Mouse (Mus musculus) midbrain, embryonic 11.5 days (tissue): ENCODE measurements around the gene Epha10. TPM values are rescaled to one million over a fixed set of nuclear protein-coding genes. Genes with fewer than 3 reads are reported as not detected.

Experiments used
- ATAC-seq: fragments of 200-750 bp; cut with Nextera tagmentation; 2 replicates; pipeline ENCODE4 v1.8.0; 2017; ENCODE audit warnings: moderate TSS enrichment, moderate library complexity; ENCODE audit not compliant: low FRiP score
- DNase-seq: peaks from one replicate; pipeline ENCODE4 v3.0.0; 2015; ENCODE audit warnings: low spot score; ENCODE audit errors: missing footprints
- H3K27ac ChIP-seq: fragments of 300-500 bp; sonication (generic); 2 replicates; pipeline ENCODE4 v1.5.1; 2014; ENCODE audit warnings: low read depth, low read length
- H3K27me3 ChIP-seq: fragments of 300-500 bp; sonication (generic); 2 replicates; pipeline ENCODE4 v1.6.1; 2014; ENCODE audit warnings: mild to moderate bottlenecking, low read length, moderate library complexity, mixed read lengths; ENCODE audit not compliant: control insufficient read depth, insufficient read depth
- H3K36me3 ChIP-seq: fragments of 300-500 bp; sonication (generic); 2 replicates; pipeline ENCODE4 v1.6.1; 2014; ENCODE audit warnings: mild to moderate bottlenecking, low read length, moderate library complexity, mixed read lengths; ENCODE audit not compliant: control insufficient read depth, insufficient read depth
- H3K4me1 ChIP-seq: fragments of 300-500 bp; sonication (generic); 2 replicates; pipeline ENCODE4 v1.6.1; 2014; ENCODE audit warnings: low read length; ENCODE audit not compliant: control insufficient read depth, insufficient read depth
- H3K4me2 ChIP-seq: fragments of 300-500 bp; sonication (generic); 2 replicates; pipeline ENCODE4 v1.6.1; 2014; ENCODE audit warnings: mild to moderate bottlenecking, moderate library complexity
- H3K4me3 ChIP-seq: fragments of 300-500 bp; sonication (generic); 2 replicates; pipeline ENCODE4 v1.5.1; 2014; ENCODE audit warnings: low read depth, low read length
- H3K9ac ChIP-seq: fragments of 300-500 bp; sonication (generic); 2 replicates; pipeline ENCODE4 v1.6.1; 2014; ENCODE audit warnings: low read length
- H3K9me3 ChIP-seq: fragments of 300-500 bp; sonication (generic); 2 replicates; pipeline ENCODE4 v1.6.1; 2016; ENCODE audit warnings: low read length; ENCODE audit not compliant: control insufficient read depth
- WGBS: fragments of 180-500 bp; shearing (Covaris S2); extraction: QIAGEN DNeasy Blood & Tissue Kit; methylation state at CpG from one replicate; pipeline ENCODE4 v1.1.7; 2014; 5-methylcytosine and 5-hydroxymethylcytosine counted together
- polyA plus RNA-seq: library from polyadenylated mRNA; unstranded; fragments of >200 nt; fragmentation: Nextera tagmentation; extraction: Ambion mirVana; gene quantifications from 2 replicates; pipeline ENCODE4 v1.2.1, GENCODE M21; 2014

Epha10 gene
- 4.6 and 4.7 TPM in 2 replicates for polyA plus RNA-seq

- H3K4me2 ChIP-seq, result peak within 1 kb of the TSS; percentile 66
- no peaks in the 10 kb centered on the region for H3K9me3 ChIP-seq
- ATAC-seq, result no peak
- H3K27ac ChIP-seq, result peak within 1 kb of the TSS; percentile 22; the same call in 1 of the 2 replicates
- peak within 1 kb of the TSS; percentile 50; the same call in 1 of the 2 replicates for H3K9ac ChIP-seq
- peak within 1 kb of the TSS; percentile 34 for H3K4me3 ChIP-seq
- peaks cover 23% of the 10 kb centered on the region for H3K4me1 ChIP-seq
- H3K36me3 ChIP-seq, result no peaks in the 10 kb centered on the region
- no peak for DNase-seq
- WGBS, result 2% methylated on average over 11 of the region's 11 CpGs
- H3K27me3 ChIP-seq, result peaks cover 14% of the 10 kb centered on the region; the same call in 1 of the 2 replicates
Measured at GRCm38 (mm10) chr4:124880599-124880998, at the start of gene Epha10. Gene Epha10, plus strand, starts transcription at chr4:124880899.

- no peak overlapping the region for H3K4me2 ChIP-seq
- no peaks in the 10 kb centered on the region for H3K9me3 ChIP-seq
- no peak overlapping the region for H3K9ac ChIP-seq
- H3K36me3 ChIP-seq, result peaks cover 6% of the 10 kb centered on the region; the same call in 1 of the 2 replicates
- no peak overlapping the region for H3K4me3 ChIP-seq
- no peak overlapping the region for H3K27ac ChIP-seq
- WGBS, result 94% methylated on average over 10 of the region's 10 CpGs
- H3K27me3 ChIP-seq, result no peaks in the 10 kb centered on the region
- no peak for DNase-seq
- no peaks in the 10 kb centered on the region for H3K4me1 ChIP-seq
- ATAC-seq, result no peak
Measured at GRCm38 (mm10) chr4:124832796-124833195, 47.9 kb upstream of the Epha10 start.

- peaks cover 12% of the 10 kb centered on the region for H3K36me3 ChIP-seq
- no peaks in the 10 kb centered on the region; the same call in 1 of the 2 replicates for H3K9me3 ChIP-seq
- no peak overlapping the region for H3K4me3 ChIP-seq
- DNase-seq, result no peak
- no peaks in the 10 kb centered on the region for H3K4me1 ChIP-seq
- no peak overlapping the region for H3K9ac ChIP-seq
- ATAC-seq, result no peak
- H3K27me3 ChIP-seq, result no peaks in the 10 kb centered on the region
- WGBS, result 92% methylated on average over 14 of the region's 14 CpGs
- H3K4me2 ChIP-seq, result no peak overlapping the region
- H3K27ac ChIP-seq, result no peak overlapping the region
Measured at GRCm38 (mm10) chr4:124838035-124838700, 42.5 kb upstream of the Epha10 start.

- WGBS, result 97% methylated on average over 1 of the region's 1 CpGs
- no peak overlapping the region for H3K4me3 ChIP-seq
- H3K27ac ChIP-seq, result no peak overlapping the region
- no peaks in the 10 kb centered on the region for H3K27me3 ChIP-seq
- H3K36me3 ChIP-seq, result peaks cover 12% of the 10 kb centered on the region
- ATAC-seq (no peak), DNase-seq (no peak)
- no peaks in the 10 kb centered on the region; the same call in 1 of the 2 replicates for H3K9me3 ChIP-seq
- H3K4me2 ChIP-seq, result no peak overlapping the region
- H3K4me1 ChIP-seq, result no peaks in the 10 kb centered on the region
- H3K9ac ChIP-seq, result no peak overlapping the region
Measured at GRCm38 (mm10) chr4:124840998-124841397, 39.7 kb upstream of the Epha10 start.

GRCm38 (mm10) chr4:124843493-124843892 is 37.2 kb upstream of the Epha10 start:
- Histone ChIP-seq H3K27me3 (no peaks in the 10 kb centered on the region), H3K36me3 (peaks cover 8% of the 10 kb centered on the region), H3K4me2 (no peak overlapping the region), H3K27ac (no peak overlapping the region), H3K9ac (no peak overlapping the region), H3K4me3 (no peak overlapping the region), H3K4me1 (no peaks in the 10 kb centered on the region; the same call in 1 of the 2 replicates), H3K9me3 (no peaks in the 10 kb centered on the region; the same call in 1 of the 2 replicates)
- WGBS, result 52% methylated on average over 11 of the region's 11 CpGs
- DNase-seq, result peak; percentile 85
- ATAC-seq, result peak; percentile 62; the same call in 1 of the 2 replicates

GRCm38 (mm10) chr4:124847573-124847972 is 33.1 kb upstream of the Epha10 start:
- no peak overlapping the region for H3K27ac ChIP-seq
- no peak overlapping the region for H3K4me2 ChIP-seq

GRCm38 (mm10) chr4:124849631-124850260 is 31.0 kb upstream of the Epha10 start:
- peak overlapping the region; percentile 55 for H3K4me2 ChIP-seq
- peak overlapping the region; percentile 99 for H3K4me3 ChIP-seq
- WGBS, result 2% methylated on average over 24 of the region's 24 CpGs
- H3K4me1 ChIP-seq, result peaks cover 15% of the 10 kb centered on the region
- no peak for DNase-seq
- H3K9ac ChIP-seq, result peak overlapping the region; percentile 63
- H3K9me3 ChIP-seq, result no peaks in the 10 kb centered on the region
- ATAC-seq, result peak; percentile 19
- H3K27ac ChIP-seq, result peak overlapping the region; percentile 80
- peaks cover 4% of the 10 kb centered on the region for H3K36me3 ChIP-seq
- no peaks in the 10 kb centered on the region for H3K27me3 ChIP-seq

More at GRCm38 (mm10) chr4:124847573-124847972, 33.1 kb upstream of the Epha10 start:
- Histone ChIP-seq H3K9me3 (no peaks in the 10 kb centered on the region), H3K36me3 (0 out of 2 replicates have a peak, but pooled peaks cover 2% of the 10 kb centered on the region), H3K4me1 (peaks cover 14% of the 10 kb centered on the region), H3K4me3 (no peak overlapping the region), H3K9ac (no peak overlapping the region), H3K27me3 (no peaks in the 10 kb centered on the region)
- ATAC-seq (no peak), DNase-seq (peak; percentile 99)
- 4% methylated on average over 8 of the region's 8 CpGs for WGBS

- no peaks in the 10 kb centered on the region for H3K27me3 ChIP-seq
- WGBS, result under 1% methylated on average over 55 of the region's 90 CpGs
- peak within 1 kb of the TSS; percentile 55 for H3K4me2 ChIP-seq
- H3K4me1 ChIP-seq, result peaks cover 15% of the 10 kb centered on the region
- DNase-seq, result peak; percentile 99
- no peaks in the 10 kb centered on the region for H3K9me3 ChIP-seq
- H3K9ac ChIP-seq, result peak within 1 kb of the TSS; percentile 63
- H3K27ac ChIP-seq, result peak within 1 kb of the TSS; percentile 80
- peaks cover 7% of the 10 kb centered on the region for H3K36me3 ChIP-seq
- peak; percentile 93 for ATAC-seq
- H3K4me3 ChIP-seq, result peak within 1 kb of the TSS; percentile 99
Measured at GRCm38 (mm10) chr4:124850261-124850913, 30.3 kb upstream of the Epha10 start, which contains the start of gene Yrdc. Gene Yrdc, plus strand, starts transcription at chr4:124850679.
